7 mouse cellular contexts compared by ENCODE assay signal in the genomic region with DNA sequence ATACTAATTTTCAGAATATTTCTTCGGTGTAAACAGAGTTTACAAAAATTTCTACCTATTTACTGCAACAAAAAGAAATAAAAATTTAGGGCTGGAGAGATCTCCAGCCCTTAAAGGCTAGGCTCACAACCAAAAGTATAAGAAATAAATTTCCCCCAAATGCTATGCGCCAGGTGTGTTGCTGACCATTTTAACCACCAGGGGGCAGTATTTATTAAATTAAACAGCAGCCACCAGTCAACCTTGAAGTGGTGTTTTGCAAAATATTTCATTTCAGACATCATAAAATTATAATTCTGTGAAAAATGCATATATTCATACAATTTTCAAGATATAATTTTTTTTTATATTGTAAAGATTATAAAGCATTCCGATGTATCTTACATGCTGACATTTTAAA. TPM values are rescaled to one million over a fixed set of nuclear protein-coding genes. Genes with fewer than 3 reads are reported as not detected.
DNase-seq lines count a peak whose midpoint lies in the region; ATAC-seq and TF ChIP-seq lines count a peak whose summit lies in the region.

No protein-coding gene starts in this region.

- no peak overlapping the region for H3K4me3 ChIP-seq in intestine, postnatal 0 days (ENCODE audit: low read depth, low read length)
- no peak overlapping the region for H3K4me3 ChIP-seq in intestine, embryonic 15.5 days (replicated peaks)

- H3K27ac ChIP-seq in intestine, postnatal 0 days (ENCODE audit: low read depth, low read length): no peak overlapping the region
- no peak overlapping the region for H3K27ac ChIP-seq in intestine, embryonic 15.5 days

- H3K27me3 ChIP-seq in intestine, postnatal 0 days (replicated peaks; ENCODE audit: control insufficient read depth, insufficient read depth, low read length): no peaks in the 10 kb centered on the region
- no peaks in the 10 kb centered on the region for H3K27me3 ChIP-seq in intestine, embryonic 15.5 days (replicated peaks)

- ATAC-seq in intestine, postnatal 0 days: no peak
- ATAC-seq in intestine, embryonic 15.5 days: no peak
- ATAC-seq in erythroid progenitor cell, adult 5-6 weeks (replicated peaks; ENCODE audit: low FRiP score, poor library complexity, severe bottlenecking): no peak

- peak; percentile 27 for DNase-seq in right cerebral cortex, postnatal 4 days
- no peak for DNase-seq in right cerebral cortex, adult 18-20 months
- DNase-seq in brain, adult 2 months (ENCODE audit: low read depth, low spot score): peak; percentile 46
- DNase-seq in layer of hippocampus, adult 9-10 months (ENCODE audit: low spot score): peak; percentile 59

- H3K36me3 ChIP-seq in intestine, postnatal 0 days (ENCODE audit: control insufficient read depth, insufficient read depth): no peaks in the 10 kb centered on the region
- H3K36me3 ChIP-seq in intestine, embryonic 15.5 days: no peaks in the 10 kb centered on the region

- WGBS in intestine, postnatal 0 days: 25% methylated on average over 3 of the region's 3 CpGs
- 23% methylated on average over 3 of the region's 3 CpGs for WGBS in intestine, embryonic 15.5 days

- no peaks in the 10 kb centered on the region for H3K9me3 ChIP-seq in intestine, postnatal 0 days (ENCODE audit: control insufficient read depth)
- H3K9me3 ChIP-seq in intestine, embryonic 15.5 days: no peaks in the 10 kb centered on the region

- no peak overlapping the region for H3K4me2 ChIP-seq in intestine, postnatal 0 days (replicated peaks; ENCODE audit: low read depth)
- no peak overlapping the region for H3K4me2 ChIP-seq in intestine, embryonic 15.5 days (replicated peaks)

- peak; percentile 62 for TF ChIP-seq CTCF in intestine, postnatal 0 days (IDR thresholded peaks at IDR 0.05; ENCODE audit: low read depth)

- H3K4me1 ChIP-seq in intestine, postnatal 0 days (replicated peaks; ENCODE audit: control insufficient read depth, insufficient read depth, low read length): no peaks in the 10 kb centered on the region
- no peaks in the 10 kb centered on the region for H3K4me1 ChIP-seq in intestine, embryonic 15.5 days (replicated peaks)

- H3K9ac ChIP-seq in intestine, postnatal 0 days (ENCODE audit: low read depth, low read length): no peak overlapping the region
- H3K9ac ChIP-seq in intestine, embryonic 15.5 days: no peak overlapping the region

RNA-seq across cellular contexts. Expression of gene Rgmb, which starts 43.8 kb away (rescaled TPM):
- 27.7 and 33.8 TPM in 2 replicates for polyA plus RNA-seq in intestine, postnatal 0 days (2015; fragmentation: Nextera tagmentation; extraction: Ambion mirVana)
- polyA plus RNA-seq in intestine, embryonic 15.5 days (2015; fragmentation: Nextera tagmentation; extraction: Ambion mirVana): 30.5 and 32.5 TPM in 2 replicates
- total RNA-seq in erythroid progenitor cell, adult 5-6 weeks (2015; ENCODE audit: low replicate concordance): not detected in 2 replicates
- not detected in 2 replicates for total RNA-seq in erythroid progenitor cell, adult 5-6 weeks (2017; ENCODE audit: low replicate concordance)
